Mouse (Mus musculus) embryonic facial prominence, embryonic 10.5 days (tissue): Measurements from ENCODE around the gene Cfap58. TPM values are rescaled to one million over a fixed set of nuclear protein-coding genes. Genes with fewer than 3 reads are reported as not detected.

Experiments
- DNase-seq: peaks from one replicate; pipeline ENCODE4 v3.0.0-alpha.2; 2017; ENCODE audit warnings: low spot score
- H3K27ac ChIP-seq: fragments of 300-500 bp; sonication (generic); replicated peaks from 2 replicates; pipeline ENCODE4 v1.5.1; 2016; ENCODE audit warnings: mild to moderate bottlenecking
- H3K27me3 ChIP-seq: fragments of 300-500 bp; sonication (generic); replicated peaks from 2 replicates; pipeline ENCODE4 v1.6.1; 2016; ENCODE audit warnings: low read depth, mild to moderate bottlenecking; ENCODE audit not compliant: poor library complexity, severe bottlenecking
- H3K36me3 ChIP-seq: fragments of 300-500 bp; sonication (generic); replicated peaks from 2 replicates; pipeline ENCODE4 v1.6.1; 2016; ENCODE audit warnings: mild to moderate bottlenecking, moderate library complexity
- H3K4me1 ChIP-seq: fragments of 300-500 bp; sonication (generic); 2 replicates; pipeline ENCODE4 v1.6.1; 2016
- H3K4me3 ChIP-seq: fragments of 300-500 bp; sonication (generic); 2 replicates; pipeline ENCODE4 v1.5.1; 2016; ENCODE audit warnings: mild to moderate bottlenecking, moderate library complexity
- H3K9me3 ChIP-seq: fragments of 300-500 bp; sonication (generic); 2 replicates; pipeline ENCODE4 v1.6.1; 2016; ENCODE audit warnings: mild to moderate bottlenecking
- WGBS: fragments of 180-500 bp; shearing (Covaris S2); methylation state at CpG from one replicate; pipeline ENCODE4 v1.1.7; 2016; 5-methylcytosine and 5-hydroxymethylcytosine counted together
- microRNA-seq: library from miRNA; unstranded; fragments of <30 nt; microRNA quantifications from one replicate; pipeline ENCODE4, GENCODE M21; 2017
- polyA plus RNA-seq: library from polyadenylated mRNA; unstranded; fragments of >200 nt; fragmentation: Nextera tagmentation; extraction: Ambion mirVana; gene quantifications from 2 replicates; pipeline ENCODE4 v1.2.1, GENCODE M21; 2016

Cfap58 gene
- polyA plus RNA-seq, 1 experiment from 2014 or later, result not detected

GRCm38 (mm10) chr19:48039554-48039953 lies 102.1 kb downstream of the Cfap58 start:
- no peak overlapping the region for H3K27ac ChIP-seq
- no peaks in the 10 kb centered on the region for H3K4me1 ChIP-seq
- H3K9me3 ChIP-seq, result no peaks in the 10 kb centered on the region
- DNase-seq, result no peak
- no peak overlapping the region for H3K4me3 ChIP-seq
- no peaks in the 10 kb centered on the region for H3K36me3 ChIP-seq
- 92% methylated on average over 8 of the region's 8 CpGs for WGBS
- H3K27me3 ChIP-seq, result no peaks in the 10 kb centered on the region

- 87% methylated on average over 7 of the region's 7 CpGs for WGBS
- H3K27me3 ChIP-seq, result no peaks in the 10 kb centered on the region
- H3K9me3 ChIP-seq, result no peaks in the 10 kb centered on the region
- H3K27ac ChIP-seq, result no peak overlapping the region
- H3K4me3 ChIP-seq, result no peak overlapping the region
- H3K4me1 ChIP-seq, result peaks cover 15% of the 10 kb centered on the region
- DNase-seq, result no peak
- H3K36me3 ChIP-seq, result no peaks in the 10 kb centered on the region
Measured at GRCm38 (mm10) chr19:48047315-48047714, 109.8 kb downstream of the Cfap58 start.

- DNase-seq, result no peak
- Histone ChIP-seq H3K36me3 (no peaks in the 10 kb centered on the region), H3K4me1 (peaks cover 26% of the 10 kb centered on the region), H3K27me3 (no peaks in the 10 kb centered on the region), H3K27ac (no peak overlapping the region), H3K9me3 (no peaks in the 10 kb centered on the region), H3K4me3 (no peak overlapping the region)
- WGBS, result 55% methylated on average over 3 of the region's 3 CpGs
Measured at GRCm38 (mm10) chr19:48049361-48049760, 111.9 kb downstream of the Cfap58 start.

GRCm38 (mm10) chr19:48063289-48063688 lies 125.8 kb downstream of the Cfap58 start:
- Histone ChIP-seq H3K27me3 (peaks cover 6% of the 10 kb centered on the region; the same call in 1 of the 2 replicates), H3K36me3 (no peaks in the 10 kb centered on the region), H3K27ac (no peak overlapping the region), H3K9me3 (no peaks in the 10 kb centered on the region), H3K4me3 (no peak overlapping the region), H3K4me1 (peaks cover 14% of the 10 kb centered on the region)
- 59% methylated on average over 2 of the region's 2 CpGs for WGBS
- no peak for DNase-seq

GRCm38 (mm10) chr19:48079718-48080117 lies 142.2 kb downstream of the Cfap58 start:
- Histone ChIP-seq H3K36me3 (no peaks in the 10 kb centered on the region), H3K9me3 (no peaks in the 10 kb centered on the region), H3K4me1 (0 out of 2 replicates have a peak, but pooled peaks cover 5% of the 10 kb centered on the region), H3K27ac (no peak overlapping the region), H3K4me3 (no peak overlapping the region), H3K27me3 (no peaks in the 10 kb centered on the region)
- no peak for DNase-seq
- 63% methylated on average over 3 of the region's 3 CpGs for WGBS

GRCm38 (mm10) chr19:48081456-48081855 lies 144.0 kb downstream of the Cfap58 start:
- no peak overlapping the region for H3K4me3 ChIP-seq
- no peaks in the 10 kb centered on the region for H3K27me3 ChIP-seq
- no peak for DNase-seq
- no peak overlapping the region for H3K27ac ChIP-seq
- H3K4me1 ChIP-seq, result no peaks in the 10 kb centered on the region
- H3K36me3 ChIP-seq, result no peaks in the 10 kb centered on the region
- 88% methylated on average over 4 of the region's 4 CpGs for WGBS
- no peaks in the 10 kb centered on the region for H3K9me3 ChIP-seq

Small RNA genes within 50 kb of the gene (microRNA-seq; reads per million reads assigned to microRNA genes)
- gene Gm22240, result not detected

Other genes with a start within 250 kb of the Cfap58 start
- gene Col17a1, start 245.6 kb upstream of the Cfap58 start, polyA plus RNA-seq, result 0.40 and 1.6 TPM in 2 replicates
- 287 and 300 TPM in 2 replicates for gene Sfr1, start 206.0 kb upstream of the Cfap58 start, polyA plus RNA-seq
- 189 and 190 TPM in 2 replicates for gene Gsto1, start 82.7 kb upstream of the Cfap58 start, polyA plus RNA-seq
- gene Gsto2, start 72.1 kb upstream of the Cfap58 start, polyA plus RNA-seq, result 0.74 and 1.0 TPM in 2 replicates
- 0.02 and 0.08 TPM in 2 replicates for gene Cfap43, start 18.4 kb upstream of the Cfap58 start, polyA plus RNA-seq
- gene Itprip, start 18.4 kb upstream of the Cfap58 start, polyA plus RNA-seq, result 19.9 and 21.4 TPM in 2 replicates